Mouse (Mus musculus): Measurements from ENCODE around the gene Stx16.

DNA sequence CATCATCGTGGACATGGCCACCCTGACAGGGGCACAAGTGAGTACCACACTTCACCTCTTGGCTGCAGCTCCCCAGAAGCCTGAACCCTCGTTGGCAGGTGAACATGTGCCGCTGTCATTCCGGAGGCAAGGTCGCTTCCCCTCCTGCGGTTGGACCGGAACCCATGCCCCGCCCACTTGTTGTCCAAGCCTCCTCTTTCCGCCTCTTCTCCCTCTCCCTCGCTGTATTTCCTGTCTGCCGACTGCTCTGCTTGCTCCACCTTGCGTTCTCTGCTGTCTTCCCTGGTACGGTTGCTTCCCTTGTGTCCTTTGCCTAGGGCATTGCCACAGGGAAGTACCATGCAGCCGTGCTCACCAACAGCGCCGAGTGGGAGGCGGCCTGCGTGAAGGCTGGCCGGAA, 44.5 kb downstream of the Stx16 start:
- TF ChIP-seq CTCF (IDR thresholded peaks at IDR 0.05; ENCODE audit: insufficient read depth, low read depth, low read length) (no peak), POLR2A (IDR thresholded peaks at IDR 0.05; ENCODE audit: insufficient read depth, low read depth, low read length) (no peak)

All from olfactory bulb, adult 2 months (tissue).